Mouse (Mus musculus): Measurements from ENCODE around the gene Lin28b.

Gene Lin28b

DNA sequence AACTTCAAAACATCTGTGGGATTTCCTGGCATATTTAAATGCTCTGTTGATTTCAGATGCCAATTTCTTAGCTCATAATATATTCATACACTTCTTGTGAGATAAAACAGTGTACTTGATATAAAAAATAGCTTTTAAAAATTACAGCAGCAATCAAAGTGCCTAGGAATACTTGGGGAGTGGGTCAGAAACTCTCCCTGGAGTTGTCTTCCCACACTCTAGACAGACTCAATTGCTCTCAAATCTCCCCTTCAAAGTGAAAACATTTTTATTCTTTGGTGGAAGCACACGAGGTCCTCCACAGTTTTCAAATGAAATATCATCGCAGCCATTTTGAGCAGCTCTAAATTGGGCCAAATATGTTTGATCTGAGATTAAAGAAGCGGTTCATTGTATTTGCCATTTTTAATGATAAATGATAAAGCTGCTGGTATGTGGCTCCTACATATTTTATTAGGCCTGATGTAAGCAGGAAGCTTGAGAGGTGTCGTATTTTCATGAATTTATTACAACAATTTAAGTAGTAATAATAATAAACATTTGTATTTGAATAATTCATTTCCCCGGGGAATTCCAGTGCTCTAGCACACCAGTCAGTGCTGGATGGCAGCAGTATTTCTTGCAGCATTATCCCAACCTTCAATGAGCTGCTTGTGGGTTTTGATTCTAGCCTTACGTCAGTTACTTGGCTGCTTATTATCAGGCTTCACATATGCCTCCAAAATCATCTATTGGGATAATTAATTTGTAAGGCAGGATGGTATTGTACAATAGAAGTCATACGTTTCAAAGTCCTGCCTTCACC is 157.8 kb downstream of the Lin28b start:
- DNase-seq (ENCODE audit: low read depth, low spot score), result no peak
